Mouse (Mus musculus) embryonic fibroblast, embryonic 13.5 days (primary cell): Measurements from ENCODE around the gene Prelp. TPM values are rescaled to one million over a fixed set of nuclear protein-coding genes. Genes with fewer than 3 reads are reported as not detected.

Source experiments
- H3K27ac ChIP-seq: 2 replicates; pipeline ENCODE4 v1.5.1; 2012; ENCODE audit warnings: low read length, control low read depth, inconsistent platforms; ENCODE audit not compliant: insufficient read depth
- H3K4me1 ChIP-seq: 2 replicates; pipeline ENCODE4 v1.6.1; 2011; ENCODE audit warnings: low read length; ENCODE audit not compliant: control insufficient read depth, insufficient read depth
- H3K4me3 ChIP-seq: 2 replicates; pipeline ENCODE4 v1.5.1; 2011; ENCODE audit warnings: mild to moderate bottlenecking, control low read depth, low read length; ENCODE audit not compliant: insufficient read depth
- CTCF ChIP-seq: IDR thresholded peaks from 2 replicates; pipeline ENCODE4 v1.5.1; 2011; ENCODE audit warnings: mild to moderate bottlenecking, control low read depth, low read length, moderate library complexity, borderline replicate concordance; ENCODE audit not compliant: insufficient read depth
- POLR2A ChIP-seq: IDR thresholded peaks from 2 replicates; pipeline ENCODE4 v1.6.1; 2011; ENCODE audit warnings: low read depth, mild to moderate bottlenecking, control low read depth, low read length, moderate library complexity
- polyA plus RNA-seq: library from polyadenylated mRNA; stranded (reverse); fragments of >200 nt; gene quantifications from 2 replicates; pipeline ENCODE4 v1.2.4, GENCODE M21; 2011; ENCODE audit warnings: low read depth; ENCODE audit not compliant: missing spikeins, insufficient read length

Gene Prelp
- polyA plus RNA-seq, 1 experiment: 42.1 TPM

DNA sequence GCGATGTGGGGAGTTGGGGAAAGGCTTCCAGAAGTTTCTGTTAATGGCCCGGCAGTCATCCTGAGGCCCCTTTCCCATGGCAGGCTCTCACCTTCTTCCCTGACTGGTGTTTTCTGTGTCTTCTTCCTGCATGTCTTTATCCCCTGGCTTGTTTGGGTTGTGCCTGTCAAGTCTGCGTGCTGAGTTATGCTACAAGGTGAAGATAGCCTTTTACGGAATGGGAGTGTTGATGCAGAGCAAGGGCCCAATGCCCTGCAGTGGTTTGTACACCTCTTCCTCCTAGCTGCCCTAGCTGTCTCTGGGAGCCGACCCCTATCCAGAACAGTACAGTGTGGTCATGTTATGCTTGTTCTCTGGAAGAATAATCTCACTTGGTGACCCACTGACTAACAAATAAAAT is 60.2 kb downstream of the Prelp start:
- 0 out of 2 replicates have a peak, but pooled peaks cover 3% of the 10 kb centered on the region for H3K4me1 ChIP-seq
- H3K4me3 ChIP-seq: no peak overlapping the region
- H3K27ac ChIP-seq: no peak overlapping the region
- TF ChIP-seq POLR2A: no peak
- TF ChIP-seq CTCF: no peak

Other genes starting within 250 kb of the Prelp start
- gene Lax1, start 231.3 kb downstream of the Prelp start, polyA plus RNA-seq: 0.61 TPM in 1 of 2 replicates, not detected in the other
- gene Atp2b4, start 120.4 kb downstream of the Prelp start, polyA plus RNA-seq: 37.2 and 41.3 TPM in 2 replicates
- gene Optc, start 13.4 kb downstream of the Prelp start, polyA plus RNA-seq: 4.3 and 7.0 TPM in 2 replicates
- 35.4 and 74.2 TPM in 2 replicates for gene Fmod, start 115.8 kb upstream of the Prelp start, polyA plus RNA-seq
- 96.4 and 125 TPM in 2 replicates for gene Btg2, start 157.7 kb upstream of the Prelp start, polyA plus RNA-seq
- gene Chit1, start 189.8 kb upstream of the Prelp start, polyA plus RNA-seq: not detected in 2 replicates